Mouse (Mus musculus) telencephalon, adult 2 months (tissue): ENCODE results near the gene Bcr.

Source experiments
- DNase-seq: peaks from one replicate; pipeline ENCODE4 v3.0.0-alpha.2; 2011; ENCODE audit warnings: low read depth, low spot score

The Bcr gene

DNA sequence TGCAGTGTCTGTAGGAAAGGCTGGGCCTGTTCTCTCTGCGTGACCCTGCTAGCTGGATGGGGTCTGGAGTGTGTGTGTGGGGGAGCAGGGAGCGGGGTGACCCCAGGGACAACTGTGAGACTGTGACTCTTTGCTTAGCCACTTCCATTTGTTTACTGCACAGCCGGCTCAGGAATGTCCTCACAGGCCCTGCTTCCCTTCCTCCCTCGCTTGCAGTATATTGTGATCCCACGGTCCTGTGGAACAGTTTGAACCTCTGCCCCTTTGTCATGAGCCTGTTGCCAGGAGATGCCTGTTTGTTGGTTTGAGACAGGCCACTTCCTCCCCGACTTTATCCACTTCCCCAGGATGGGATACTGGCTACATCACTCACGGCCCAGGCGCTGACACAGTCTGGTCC is 116.1 kb downstream of the Bcr start:
- DNase-seq: no peak

DNA sequence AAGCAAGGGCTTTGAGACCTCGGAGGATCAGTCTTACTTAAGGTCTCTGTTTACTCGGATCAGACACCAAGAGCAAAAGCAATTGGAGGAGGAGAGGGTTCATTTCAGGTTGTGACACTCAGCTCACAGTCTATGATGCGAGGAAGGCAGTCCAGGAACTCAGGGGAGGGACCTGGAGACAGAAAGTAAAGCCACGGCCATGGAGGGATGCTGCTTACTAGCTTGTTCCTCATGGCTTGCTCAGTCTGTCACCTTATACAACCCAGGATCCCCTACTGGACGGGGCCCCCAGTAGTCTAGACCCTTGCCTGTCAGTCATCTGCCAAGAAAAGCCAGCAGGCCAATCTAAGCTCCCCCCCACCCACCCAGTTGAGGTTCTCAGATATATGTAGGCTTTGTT is 118.5 kb downstream of the Bcr start:
- no peak for DNase-seq

- peak; percentile 42 for DNase-seq
Observed at GRCm38 (mm10) chr10:75182151-75182774, 121.9 kb downstream of the Bcr start.

DNA sequence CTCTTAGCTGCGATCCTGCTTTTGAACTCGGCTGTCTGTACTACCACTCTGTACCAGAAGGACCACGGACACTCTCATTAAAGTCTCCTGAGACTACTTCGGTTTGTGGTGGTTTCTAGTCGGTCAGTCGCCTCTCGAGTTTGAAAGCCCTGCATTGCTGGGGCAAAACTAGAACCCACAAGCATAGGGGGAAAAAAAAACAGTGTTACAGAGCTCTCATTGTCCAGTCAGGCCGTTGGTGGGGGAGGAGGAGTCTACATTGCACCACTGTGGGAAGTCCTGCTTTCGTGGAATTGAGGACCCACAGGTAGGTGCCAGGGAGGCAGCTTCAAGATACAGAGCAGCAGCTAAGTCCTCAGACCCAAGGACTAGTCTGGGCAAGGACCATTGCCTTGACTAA is 124.4 kb downstream of the Bcr start:
- no peak for DNase-seq

DNA sequence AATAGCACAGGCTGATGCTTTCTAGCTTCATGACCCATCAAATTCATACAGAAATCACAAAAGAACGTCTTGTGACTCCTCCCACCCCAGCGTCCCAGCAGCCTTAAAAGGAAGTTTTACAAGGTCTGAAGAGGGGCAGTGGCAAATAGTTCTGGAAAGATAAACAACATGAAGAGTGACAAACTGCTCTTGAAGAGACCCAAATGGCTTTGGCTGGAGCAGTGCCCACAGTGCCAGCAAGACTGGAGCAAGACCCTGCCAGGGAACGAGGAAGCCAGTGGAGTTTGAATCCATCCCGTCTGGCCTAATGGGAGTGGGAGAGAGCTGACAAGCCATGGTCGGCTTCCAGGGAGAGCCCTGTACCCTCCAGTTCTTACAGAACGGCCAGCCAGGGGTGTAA is 126.2 kb downstream of the Bcr start:
- DNase-seq: no peak

DNA sequence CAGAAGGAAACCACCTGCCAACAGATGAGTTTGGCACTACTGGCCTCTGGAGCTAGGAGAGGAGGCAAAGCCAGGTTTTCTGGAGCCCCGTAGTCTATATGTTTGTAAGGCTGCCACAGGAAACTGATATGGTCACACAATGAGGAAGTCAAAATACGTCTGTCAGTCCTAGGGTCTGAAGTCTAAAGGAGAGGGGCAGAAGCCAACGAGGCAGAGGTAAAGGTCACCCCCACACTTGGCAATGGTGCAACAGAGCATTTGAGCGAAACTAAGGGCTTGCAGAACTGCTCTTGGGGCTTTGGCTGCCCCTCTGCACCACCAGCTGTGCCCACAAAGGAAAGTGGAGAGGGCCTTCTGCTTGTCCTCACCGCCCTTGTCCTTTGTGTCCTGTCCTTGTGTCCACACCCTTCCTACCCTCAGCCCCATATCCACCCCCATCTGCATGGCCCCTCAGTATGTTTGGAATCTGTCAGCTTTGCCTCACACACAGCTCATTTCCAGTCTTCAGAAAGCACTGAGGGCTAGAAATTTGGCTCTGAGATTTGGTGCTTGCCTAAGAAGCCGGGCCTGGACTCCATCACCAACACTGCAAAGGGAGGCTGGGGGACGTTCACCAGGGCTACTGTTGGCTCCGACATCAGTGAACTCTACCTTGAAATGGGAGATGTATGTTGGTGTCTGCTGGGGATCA is 127.1 kb downstream of the Bcr start:
- no peak for DNase-seq

GRCm38 (mm10) chr10:75191647-75192046 is 131.3 kb downstream of the Bcr start:
- no peak for DNase-seq

- DNase-seq: peak; percentile 54
Observed at GRCm38 (mm10) chr10:75197817-75198216, 137.4 kb downstream of the Bcr start.

DNA sequence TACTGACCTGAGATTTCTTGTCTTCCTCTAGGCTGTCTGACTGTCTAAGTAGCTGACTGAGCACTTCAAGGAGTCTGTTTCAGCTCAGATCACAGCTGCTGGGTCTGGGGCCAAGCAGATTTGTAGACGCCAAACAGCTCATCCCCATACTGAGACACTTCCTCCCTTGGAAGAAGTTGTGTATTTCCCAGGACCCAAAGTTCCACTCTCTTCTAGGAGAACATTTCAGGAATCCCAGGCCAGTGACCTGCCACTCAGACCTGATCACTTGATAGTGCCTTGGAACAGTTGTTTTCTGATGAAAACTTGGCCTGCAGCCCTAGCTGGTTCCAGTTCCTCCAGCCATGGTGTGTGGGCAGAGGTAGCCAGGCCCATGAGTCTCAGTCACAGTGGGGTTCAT is 140.3 kb downstream of the Bcr start:
- DNase-seq: no peak

DNA sequence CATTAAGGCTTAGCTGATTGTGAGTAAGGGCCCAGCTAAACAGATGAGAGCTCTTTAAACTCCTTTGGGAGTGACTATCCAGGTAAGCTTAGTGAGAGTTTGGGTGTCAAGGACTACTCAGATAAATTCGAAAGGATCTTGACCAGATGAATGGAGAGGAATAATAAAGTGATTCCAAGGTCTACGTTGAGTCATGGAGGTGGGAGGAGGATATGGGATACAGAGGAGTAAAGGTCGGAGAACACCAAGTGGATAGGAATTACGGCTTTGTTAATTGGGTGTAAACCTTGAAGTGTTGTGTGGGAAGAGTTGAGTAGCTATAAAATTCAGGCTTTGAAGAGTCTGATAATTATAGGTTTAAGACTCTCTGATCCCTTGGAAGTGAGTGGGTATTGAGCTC is 145.8 kb downstream of the Bcr start:
- no peak for DNase-seq

- no peak for DNase-seq
Observed at GRCm38 (mm10) chr10:75210841-75211240, 150.4 kb downstream of the Bcr start.

DNA sequence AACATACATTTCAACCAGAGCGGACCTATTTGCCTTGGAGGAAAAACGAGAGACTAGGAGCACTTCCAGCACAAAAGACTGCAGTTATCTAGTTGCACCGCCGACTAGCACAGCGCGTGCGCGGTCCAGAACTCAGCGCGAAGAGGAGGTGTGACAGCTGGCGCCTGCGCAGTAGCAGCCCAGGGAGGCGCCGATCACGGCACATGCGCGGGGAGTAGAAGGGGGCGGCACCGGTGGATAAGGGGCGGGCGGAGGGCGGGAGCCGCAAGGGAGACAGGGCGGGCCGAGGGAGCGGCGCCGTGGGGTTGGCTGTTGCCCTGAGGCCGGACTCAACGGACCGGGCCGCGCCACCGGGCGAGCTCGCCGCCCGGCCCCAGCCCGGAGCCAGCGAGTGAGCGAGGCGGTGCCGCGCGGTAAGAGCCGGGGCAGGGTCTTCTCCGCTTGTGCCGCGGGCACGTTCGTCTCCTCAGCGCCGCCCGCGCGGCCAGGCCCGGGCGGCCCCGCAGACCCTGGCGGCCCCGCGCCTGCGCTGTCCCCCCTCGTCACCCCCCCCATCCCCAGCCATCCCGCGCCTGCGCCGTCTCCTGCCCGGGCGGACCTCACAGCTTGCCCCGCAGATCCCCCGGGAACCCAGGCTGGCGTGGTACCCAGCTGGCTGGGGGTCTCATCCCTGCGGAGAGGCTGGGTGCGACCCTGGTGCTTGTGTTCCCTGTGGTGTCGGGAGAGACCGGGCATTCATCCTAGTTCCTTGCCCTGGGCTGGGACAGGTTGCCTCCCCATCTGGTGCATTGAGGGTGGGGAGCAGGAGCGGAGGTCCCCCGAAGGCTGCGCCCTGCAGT is 151.6 kb downstream of the Bcr start, which contains the start of gene Specc1l:
Gene Specc1l, plus strand, starts transcription at position 267 of the 839 bp plus-strand sequence.
- peak; percentile 92 for DNase-seq

DNA sequence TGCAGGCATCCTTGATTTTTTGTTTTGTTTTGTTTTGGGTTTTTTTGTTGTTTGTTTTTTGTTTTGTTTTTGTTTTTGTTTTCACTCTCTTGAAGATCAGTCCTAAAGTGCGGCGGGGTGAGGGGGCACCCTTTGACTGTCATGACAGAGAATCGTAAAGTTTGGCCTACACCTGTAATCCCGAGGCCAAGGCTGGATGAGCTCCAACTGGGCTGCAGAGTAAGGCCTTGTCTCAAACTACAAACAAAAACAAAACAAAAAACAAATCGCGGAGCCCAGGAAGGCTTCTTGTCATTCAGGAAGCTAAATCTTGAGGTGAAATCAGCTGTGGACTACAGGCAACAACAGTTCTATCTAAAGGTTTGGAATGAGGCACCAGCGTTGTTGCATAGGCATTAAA is 152.6 kb downstream of the Bcr start:
- peak; percentile 6 for DNase-seq

DNA sequence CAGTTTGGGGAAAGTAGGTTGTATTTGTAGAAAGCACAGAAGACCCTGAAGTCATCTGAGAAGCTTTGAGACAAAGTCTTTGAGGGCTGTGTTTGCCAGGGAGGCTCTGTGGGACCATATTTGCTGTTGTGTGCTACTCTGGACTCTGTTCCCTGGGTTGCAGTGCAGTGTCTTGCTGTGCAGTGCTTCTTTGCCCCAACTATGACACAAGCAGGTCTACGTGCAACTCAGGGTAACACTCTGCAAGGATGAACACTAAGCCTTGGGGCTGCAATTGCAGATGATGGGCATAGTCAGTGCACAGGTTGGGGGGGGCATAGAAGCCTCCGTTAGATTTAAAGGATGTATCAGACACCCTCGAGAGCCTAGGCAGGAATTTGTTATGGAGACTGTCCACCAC is 160.3 kb downstream of the Bcr start:
- no peak for DNase-seq

- no peak for DNase-seq
Observed at GRCm38 (mm10) chr10:75221936-75222610, 161.7 kb downstream of the Bcr start.

- DNase-seq: peak; percentile 24
Observed at GRCm38 (mm10) chr10:75222611-75222998, 162.2 kb downstream of the Bcr start.

DNA sequence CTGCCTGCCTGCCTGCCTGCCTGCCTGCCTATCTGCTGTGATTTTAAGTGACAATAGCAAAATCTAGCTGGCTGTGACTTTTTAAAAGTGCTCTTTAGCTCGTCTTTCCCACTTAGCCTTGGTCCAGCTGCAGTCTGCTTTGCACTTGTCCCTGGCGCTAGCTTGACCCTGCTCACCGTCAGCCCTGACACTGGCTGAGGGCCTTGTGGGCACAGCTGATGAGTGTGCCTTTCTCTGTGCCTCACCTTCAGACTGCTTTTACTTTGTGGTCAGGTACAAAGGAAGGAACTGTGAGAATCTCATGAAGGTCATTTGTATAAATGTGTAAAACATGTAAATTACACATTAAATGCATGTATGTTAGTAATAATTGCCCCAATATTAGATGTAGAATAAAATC is 163.8 kb downstream of the Bcr start:
- DNase-seq: no peak

GRCm38 (mm10) chr10:75224630-75225029 is 164.2 kb downstream of the Bcr start:
- DNase-seq: no peak

GRCm38 (mm10) chr10:75227381-75227780 is 167.0 kb downstream of the Bcr start:
- no peak for DNase-seq

- no peak for DNase-seq
Observed at GRCm38 (mm10) chr10:75230572-75230971, 170.2 kb downstream of the Bcr start.

GRCm38 (mm10) chr10:75231876-75232275 is 171.5 kb downstream of the Bcr start:
- no peak for DNase-seq

GRCm38 (mm10) chr10:75232612-75233155 is 172.3 kb downstream of the Bcr start:
- DNase-seq: no peak
